Mouse (Mus musculus) embryonic facial prominence, embryonic 11.5 days (tissue): Measurements from ENCODE around the gene Slc25a10. TPM values are rescaled to one million over a fixed set of nuclear protein-coding genes. Genes with fewer than 3 reads are reported as not detected.

Source experiments
- ATAC-seq: fragments of 200-750 bp; cut with Nextera tagmentation; replicated peaks from 2 replicates; pipeline ENCODE4 v1.8.0; 2017; ENCODE audit warnings: low read depth; ENCODE audit not compliant: insufficient number of reproducible peaks, low FRiP score, low TSS enrichment
- DNase-seq: peaks from one replicate; pipeline ENCODE4 v3.0.0-alpha.2; 2015; ENCODE audit warnings: low spot score
- H3K27ac ChIP-seq: fragments of 300-500 bp; sonication (generic); replicated peaks from 2 replicates; pipeline ENCODE4 v1.5.1; 2014; ENCODE audit warnings: mild to moderate bottlenecking, low read depth, low read length, control low read depth
- H3K27me3 ChIP-seq: fragments of 300-500 bp; sonication (generic); 2 replicates; pipeline ENCODE4 v1.6.1; 2014; ENCODE audit warnings: mild to moderate bottlenecking, low read length, moderate library complexity, mixed read lengths; ENCODE audit not compliant: control insufficient read depth, insufficient read depth
- H3K36me3 ChIP-seq: fragments of 300-500 bp; sonication (generic); replicated peaks from 2 replicates; pipeline ENCODE4 v1.6.1; 2014; ENCODE audit warnings: low read depth, mild to moderate bottlenecking, low read length, moderate library complexity, mixed read lengths; ENCODE audit not compliant: control insufficient read depth, insufficient read depth
- H3K4me1 ChIP-seq: fragments of 300-500 bp; sonication (generic); 2 replicates; pipeline ENCODE4 v1.6.1; 2014; ENCODE audit warnings: low read length, mixed read lengths; ENCODE audit not compliant: control insufficient read depth, insufficient read depth
- H3K4me2 ChIP-seq: fragments of 300-500 bp; sonication (generic); 2 replicates; pipeline ENCODE4 v1.6.1; 2014; ENCODE audit warnings: low read depth, mild to moderate bottlenecking, control low read depth, low read length, moderate library complexity
- H3K4me3 ChIP-seq: fragments of 300-500 bp; sonication (generic); 2 replicates; pipeline ENCODE4 v1.5.1; 2014; ENCODE audit warnings: low read depth, low read length, control low read depth
- H3K9ac ChIP-seq: fragments of 300-500 bp; sonication (generic); replicated peaks from 2 replicates; pipeline ENCODE4 v1.6.1; 2014; ENCODE audit warnings: mild to moderate bottlenecking, control low read depth, low read length
- H3K9me3 ChIP-seq: fragments of 300-500 bp; sonication (generic); replicated peaks from 2 replicates; pipeline ENCODE4 v1.6.1; 2016; ENCODE audit warnings: mild to moderate bottlenecking, low read length, inconsistent platforms, mixed read lengths; ENCODE audit not compliant: control insufficient read depth
- WGBS: fragments of 180-500 bp; shearing (Covaris S2); extraction: QIAGEN DNeasy Blood & Tissue Kit; methylation state at CpG from one replicate; pipeline ENCODE4 v1.1.7; 2014; 5-methylcytosine and 5-hydroxymethylcytosine counted together
- polyA plus RNA-seq: library from polyadenylated mRNA; unstranded; fragments of >200 nt; fragmentation: Nextera tagmentation; extraction: Ambion mirVana; gene quantifications from 2 replicates; pipeline ENCODE4 v1.2.1, GENCODE M21; 2014

Gene Slc25a10
- polyA plus RNA-seq: 46.9 and 53.6 TPM in 2 replicates

DNA sequence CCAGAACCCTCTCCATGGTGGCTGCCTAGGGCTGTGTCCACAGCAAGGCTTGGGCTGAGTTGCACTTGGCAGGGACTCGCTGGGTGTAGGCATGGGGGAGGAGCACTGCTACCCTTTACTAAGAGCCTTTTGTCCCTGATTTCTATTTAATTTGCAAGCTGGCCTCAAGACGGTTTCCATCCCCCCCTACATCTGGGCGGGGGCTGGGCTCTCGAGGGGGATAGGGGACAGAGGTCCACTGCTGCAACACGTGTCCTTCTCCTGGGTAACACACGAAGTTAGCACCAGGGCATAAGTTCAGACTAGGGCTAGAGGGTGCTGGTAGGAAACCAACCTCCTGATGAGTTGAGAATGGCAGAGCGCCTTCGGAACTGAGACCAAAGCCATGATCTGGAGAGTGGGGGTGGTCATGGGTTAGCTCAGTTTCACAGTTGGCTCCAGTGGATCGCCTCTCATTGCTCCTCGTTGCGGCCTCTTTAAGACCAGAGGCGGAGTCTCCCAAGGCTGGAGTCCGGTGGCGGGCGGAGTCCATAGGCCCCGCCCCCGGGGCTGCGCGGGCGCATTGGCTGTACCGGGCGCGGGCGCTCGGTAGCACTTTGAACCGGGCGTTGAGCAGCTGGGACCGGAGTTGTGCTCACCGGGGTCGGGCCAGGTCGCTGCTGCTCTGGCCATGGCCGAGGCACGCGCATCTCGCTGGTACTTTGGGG, at the start of gene Slc25a10:
Gene Slc25a10, plus strand, starts transcription at position 524 of the 707 bp plus-strand sequence.
- Histone ChIP-seq H3K27ac (peak within 1 kb of the TSS; percentile 72), H3K4me1 (peaks cover 3% of the 10 kb centered on the region), H3K9me3 (no peaks in the 10 kb centered on the region), H3K9ac (peak within 1 kb of the TSS; percentile 83), H3K4me2 (peak within 1 kb of the TSS; percentile 88), H3K27me3 (no peaks in the 10 kb centered on the region), H3K4me3 (peak within 1 kb of the TSS; percentile 94), H3K36me3 (peaks cover 7% of the 10 kb centered on the region; the same call in 1 of the 2 replicates)
- ATAC-seq (peak; percentile 80), DNase-seq (peak; percentile 95)
- under 1% methylated on average over 35 of the region's 35 CpGs for WGBS

GRCm38 (mm10) chr11:120442344-120442743, 49.3 kb upstream of the Slc25a10 start, which contains the start of gene Tspan10:
TSS of gene Tspan10 (plus strand) at chr11:120442644.
- H3K36me3 ChIP-seq: no peaks in the 10 kb centered on the region

DNA sequence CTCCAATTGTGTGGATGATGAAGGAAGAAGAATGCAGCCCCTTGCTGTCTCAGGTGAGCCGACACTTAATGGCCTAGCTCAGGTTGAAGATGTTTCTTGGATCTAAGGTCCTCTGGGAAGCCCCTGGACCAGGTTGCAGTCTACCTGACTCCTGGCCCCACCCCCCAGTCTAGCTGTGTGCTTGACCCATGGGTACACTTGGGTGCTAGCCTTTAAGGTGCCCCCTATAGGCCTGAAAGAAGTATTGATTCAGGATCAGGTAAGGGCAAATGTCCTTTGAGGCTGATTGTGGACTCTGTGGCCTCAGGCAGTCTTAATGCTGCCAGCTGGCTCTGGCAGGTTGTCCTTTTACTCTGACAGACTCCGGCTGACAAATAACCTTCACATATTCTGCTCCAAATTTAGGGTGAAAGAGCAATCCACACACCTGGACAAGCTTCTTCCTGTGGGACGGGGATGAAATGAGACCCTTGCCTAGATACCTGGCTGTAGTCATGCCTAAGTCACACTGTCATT, 48.8 kb upstream of the Slc25a10 start:
- ATAC-seq: no peak

More at GRCm38 (mm10) chr11:120442344-120442743, 49.3 kb upstream of the Slc25a10 start, which contains the start of gene Tspan10:
- no peak within 1 kb of the TSS for H3K27ac ChIP-seq
- DNase-seq (no peak), ATAC-seq (no peak)
- H3K9me3 ChIP-seq: no peaks in the 10 kb centered on the region
- WGBS: 86% methylated on average over 3 of the region's 3 CpGs
- H3K27me3 ChIP-seq: no peaks in the 10 kb centered on the region
- H3K4me3 ChIP-seq: no peak within 1 kb of the TSS
- no peaks in the 10 kb centered on the region for H3K4me1 ChIP-seq
- H3K9ac ChIP-seq: no peak within 1 kb of the TSS
- no peak within 1 kb of the TSS for H3K4me2 ChIP-seq

DNA sequence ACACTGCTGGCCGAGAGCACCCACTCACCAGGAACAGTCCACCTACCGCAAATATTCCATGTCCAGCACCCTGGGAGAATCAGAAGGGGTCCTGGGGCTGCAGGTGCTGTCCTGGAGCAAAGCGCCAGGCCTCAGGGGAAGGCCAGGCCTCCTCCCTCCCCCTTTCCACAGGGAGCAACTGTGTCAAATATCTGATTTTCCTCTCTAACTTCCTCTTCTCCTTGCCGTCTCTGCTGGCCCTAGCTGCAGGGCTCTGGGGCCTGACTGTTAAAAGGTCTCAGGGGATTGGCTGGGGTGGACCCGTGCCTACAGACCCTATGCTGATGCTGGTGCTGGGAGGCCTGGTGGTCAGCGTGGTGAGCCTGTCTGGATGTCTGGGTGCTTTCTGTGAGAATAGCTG, 47.5 kb upstream of the Slc25a10 start:
- WGBS: 63% methylated on average over 6 of the region's 6 CpGs
- H3K4me3 ChIP-seq: no peak overlapping the region
- no peaks in the 10 kb centered on the region for H3K4me1 ChIP-seq
- no peaks in the 10 kb centered on the region for H3K36me3 ChIP-seq
- no peak for ATAC-seq
- H3K4me2 ChIP-seq: no peak overlapping the region
- H3K27me3 ChIP-seq: no peaks in the 10 kb centered on the region
- no peak overlapping the region for H3K9ac ChIP-seq
- DNase-seq: no peak
- H3K9me3 ChIP-seq: no peaks in the 10 kb centered on the region
- H3K27ac ChIP-seq: no peak overlapping the region

More for the DNA sequence above, 48.8 kb upstream of the Slc25a10 start:
- Histone ChIP-seq H3K36me3 (no peaks in the 10 kb centered on the region), H3K4me1 (no peaks in the 10 kb centered on the region), H3K9me3 (no peaks in the 10 kb centered on the region), H3K27me3 (no peaks in the 10 kb centered on the region), H3K27ac (no peak overlapping the region), H3K9ac (no peak overlapping the region), H3K4me2 (no peak overlapping the region), H3K4me3 (no peak overlapping the region)
- WGBS: 85% methylated on average over 3 of the region's 3 CpGs
- no peak for DNase-seq

- H3K36me3 ChIP-seq: no peaks in the 10 kb centered on the region
- H3K27me3 ChIP-seq: no peaks in the 10 kb centered on the region
- DNase-seq: no peak
- no peak for ATAC-seq
- H3K4me1 ChIP-seq: no peaks in the 10 kb centered on the region
- H3K4me3 ChIP-seq: no peak overlapping the region
- H3K4me2 ChIP-seq: no peak overlapping the region
- H3K27ac ChIP-seq: no peak overlapping the region
- H3K9ac ChIP-seq: no peak overlapping the region; the same call in 1 of the 2 replicates
- no peaks in the 10 kb centered on the region for H3K9me3 ChIP-seq
- WGBS: 79% methylated on average over 3 of the region's 3 CpGs
These were observed 46.2 kb upstream of the Slc25a10 start for GRCm38 (mm10) chr11:120445475-120445874.

GRCm38 (mm10) chr11:120447179-120447578, 44.5 kb upstream of the Slc25a10 start:
- H3K9ac ChIP-seq: no peak overlapping the region
- H3K36me3 ChIP-seq: no peaks in the 10 kb centered on the region
- H3K4me1 ChIP-seq: no peaks in the 10 kb centered on the region
- no peak overlapping the region for H3K4me3 ChIP-seq
- DNase-seq: no peak
- H3K27me3 ChIP-seq: no peaks in the 10 kb centered on the region
- ATAC-seq: no peak
- no peak overlapping the region for H3K27ac ChIP-seq
- H3K9me3 ChIP-seq: no peaks in the 10 kb centered on the region
- H3K4me2 ChIP-seq: no peak overlapping the region
- 77% methylated on average over 7 of the region's 7 CpGs for WGBS

GRCm38 (mm10) chr11:120452246-120452645, 39.4 kb upstream of the Slc25a10 start:
- Histone ChIP-seq H3K9me3 (no peaks in the 10 kb centered on the region), H3K4me1 (no peaks in the 10 kb centered on the region; the same call in 1 of the 2 replicates), H3K27me3 (no peaks in the 10 kb centered on the region), H3K36me3 (no peaks in the 10 kb centered on the region), H3K4me2 (no peak overlapping the region), H3K27ac (no peak overlapping the region), H3K9ac (no peak overlapping the region), H3K4me3 (no peak overlapping the region)
- ATAC-seq: no peak
- DNase-seq: no peak
- 69% methylated on average over 3 of the region's 3 CpGs for WGBS

- DNase-seq (no peak), ATAC-seq (no peak)
- H3K36me3 ChIP-seq: no peaks in the 10 kb centered on the region
- H3K4me1 ChIP-seq: no peaks in the 10 kb centered on the region; the same call in 1 of the 2 replicates
- no peak within 1 kb of the TSS for H3K27ac ChIP-seq
- H3K9ac ChIP-seq: no peak within 1 kb of the TSS
- H3K9me3 ChIP-seq: no peaks in the 10 kb centered on the region
- no peak within 1 kb of the TSS for H3K4me2 ChIP-seq
- WGBS: 81% methylated on average over 4 of the region's 4 CpGs
- H3K4me3 ChIP-seq: no peak within 1 kb of the TSS
- no peaks in the 10 kb centered on the region for H3K27me3 ChIP-seq
These were observed 38.3 kb upstream of the Slc25a10 start, which contains the start of gene Pde6g for GRCm38 (mm10) chr11:120453306-120453705. TSS of gene Pde6g (minus strand) at chr11:120453500.
